Mouse (Mus musculus) ES-Bruce4 (cell line): ENCODE measurements around the gene Cyb561d2.

Experiments used
- CTCF ChIP-seq: IDR thresholded peaks from one replicate; pipeline ENCODE4 v1.8.1; 2011; ENCODE audit warnings: low read depth, low read length
- POLR2A ChIP-seq: IDR thresholded peaks from one replicate; pipeline ENCODE4 v1.8.1; 2011; ENCODE audit warnings: low read length; ENCODE audit not compliant: insufficient read depth

DNA sequence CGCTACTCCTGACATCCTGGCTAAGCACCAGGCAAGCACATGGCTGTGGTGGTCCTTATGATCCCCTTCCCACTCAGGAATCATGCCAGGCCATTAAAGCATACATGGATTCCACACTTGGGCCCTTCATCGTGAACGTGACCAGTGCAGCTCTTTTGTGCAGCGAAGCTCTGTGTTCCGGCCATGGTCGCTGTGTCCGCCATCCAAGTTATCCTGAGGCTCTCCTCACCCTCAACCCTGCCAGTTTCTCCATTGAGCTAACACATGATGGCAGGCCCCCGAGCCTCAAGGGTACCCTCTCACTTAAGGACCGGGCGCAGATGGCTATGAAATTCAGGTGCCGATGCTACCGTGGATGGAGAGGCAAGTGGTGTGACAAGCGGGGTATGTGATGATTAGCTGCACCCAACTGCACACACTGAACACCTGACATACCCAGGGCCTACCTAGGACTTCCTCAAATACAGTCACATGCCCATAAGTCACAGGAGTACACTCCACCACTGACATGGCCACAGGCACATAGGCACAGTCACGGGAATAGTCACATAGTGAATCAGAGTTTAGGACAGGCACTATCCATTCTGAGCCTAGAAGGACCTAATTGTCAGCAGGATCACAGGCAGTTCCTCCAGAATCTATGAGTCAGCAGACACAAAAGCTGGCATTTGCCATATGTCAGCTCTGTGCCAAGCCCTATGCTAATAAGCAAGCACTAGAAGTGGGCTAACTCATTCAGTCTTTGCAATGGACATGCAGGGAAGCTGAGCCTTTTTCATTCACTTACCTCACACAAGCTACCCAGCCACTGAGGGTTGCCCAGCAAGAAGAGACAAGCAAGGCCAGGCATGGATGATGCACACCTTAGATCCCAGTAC lies 37.3 kb upstream of the Cyb561d2 start:
- TF ChIP-seq CTCF (no peak), POLR2A (no peak)
